In the genomic region with DNA sequence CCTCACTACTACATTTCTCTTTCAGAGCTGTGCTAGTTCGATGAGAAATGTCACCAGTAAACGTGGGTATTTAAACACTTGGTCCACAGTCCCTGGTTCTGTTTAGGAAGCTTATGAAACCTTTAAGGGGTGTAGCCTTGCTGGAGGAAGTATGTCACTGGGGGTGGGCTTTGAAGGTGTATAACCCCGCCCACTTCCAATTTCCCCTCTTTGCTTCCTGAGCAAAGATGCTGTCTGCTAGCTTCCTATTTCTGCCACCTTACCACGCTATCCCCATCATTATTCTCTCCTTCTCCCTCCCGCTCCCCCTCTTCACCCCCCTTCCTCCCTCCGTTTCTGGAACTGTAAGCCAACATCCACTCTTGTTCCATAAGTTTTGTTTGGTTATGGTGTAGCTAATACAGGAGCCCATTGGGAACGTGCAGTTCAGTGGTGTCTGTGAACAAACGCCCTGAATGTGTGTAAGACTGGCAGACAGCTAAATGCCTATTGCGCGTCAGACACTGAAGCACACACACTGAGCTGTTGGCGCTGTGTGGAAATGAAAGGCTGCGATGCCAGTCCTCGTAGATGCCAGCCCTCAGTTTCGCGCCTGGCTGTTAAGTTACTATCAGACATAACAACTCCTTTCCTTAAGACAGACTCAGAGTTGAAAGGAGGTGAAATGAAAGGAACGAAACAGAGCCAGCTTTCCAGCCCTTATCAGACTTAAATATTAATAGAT, we compare ENCODE assay signal across 11 mouse cellular contexts. TPM values are rescaled to one million over a fixed set of nuclear protein-coding genes. Genes with fewer than 3 reads are reported as not detected.
DNase-seq lines count a peak whose midpoint lies in the region; ATAC-seq lines count a peak whose summit lies in the region.
"Had no signal": no experiment of that assay in that cellular context is flagged by ENCODE, and none has a peak within 500 bp of the region (broad histone marks: within the 10 kb centered on the region; RNA-seq: fewer than 3 reads in every experiment).

No protein-coding gene starts in this region.

- H3K4me3 ChIP-seq in heart, embryonic 15.5 days = no peak overlapping the region
- H3K4me3 ChIP-seq: kidney, embryonic 15.5 days; liver, embryonic 13.5 days had no signal

- peaks cover 22% of the 10 kb centered on the region for H3K4me1 ChIP-seq in heart, embryonic 15.5 days (replicated peaks)
- H3K4me1 ChIP-seq: liver, embryonic 13.5 days had no signal

- peak overlapping the region; percentile 32 for H3K27ac ChIP-seq in heart, embryonic 15.5 days
- H3K27ac ChIP-seq: kidney, embryonic 15.5 days; liver, embryonic 13.5 days had no signal

- no peak for ATAC-seq in heart, embryonic 15.5 days (replicated peaks; ENCODE audit: insufficient number of reproducible peaks, insufficient read depth, low FRiP score, low read depth)

- H3K27me3 ChIP-seq in heart, embryonic 15.5 days = no peaks in the 10 kb centered on the region
- H3K27me3 ChIP-seq: kidney, embryonic 15.5 days; liver, embryonic 13.5 days had no signal

- H3K36me3 ChIP-seq in heart, embryonic 15.5 days = no peaks in the 10 kb centered on the region
- H3K36me3 ChIP-seq: kidney, embryonic 15.5 days; liver, embryonic 13.5 days had no signal

- no peak for DNase-seq in heart, postnatal 4 days
- peak; percentile 47 for DNase-seq in 416B (ENCODE audit: low read depth)
- peak; percentile 83 for DNase-seq in brain, adult 2 months (ENCODE audit: low read depth, low spot score)
- DNase-seq in induced T-regulatory cell, adult 2 months (ENCODE audit: low read depth) = peak; percentile 16
- DNase-seq in thymus, postnatal 4 days = no peak
- DNase-seq in adrenal gland, adult 18-20 months (ENCODE audit: low spot score in 2 of 2) = no peak
- DNase-seq in Muller cell, postnatal 12 days (ENCODE audit: inconsistent ontology term) = no peak
- DNase-seq: heart, adult 18-20 months; liver, embryonic 13.5 days had no signal

- H3K4me2 ChIP-seq in heart, embryonic 15.5 days = 0 out of 2 replicates have a peak overlapping the region, but pooled peaks have one; percentile 34
- H3K4me2 ChIP-seq: kidney, embryonic 15.5 days; liver, embryonic 13.5 days had no signal

- no peak overlapping the region for H3K9ac ChIP-seq in heart, embryonic 15.5 days
- H3K9ac ChIP-seq: kidney, embryonic 15.5 days; liver, embryonic 13.5 days had no signal

- WGBS in heart, embryonic 15.5 days = 74% methylated on average over 16 of the region's 16 CpGs

- no peaks in the 10 kb centered on the region for H3K9me3 ChIP-seq in heart, embryonic 15.5 days (replicated peaks)
- H3K9me3 ChIP-seq: kidney, embryonic 15.5 days; liver, embryonic 13.5 days had no signal

RNA-seq across cellular contexts. Expression of gene Fry, which starts 37.8 kb away (rescaled TPM):
- 26.7 and 30.3 TPM in 2 replicates for polyA plus RNA-seq in heart, embryonic 15.5 days (2015; fragmentation: Nextera tagmentation; extraction: Ambion mirVana)
- 100 to 1,000 TPM; 169 to 174 TPM for total RNA-seq in heart, postnatal 4 days (2021)
- total RNA-seq in adrenal gland, adult 18-20 months (2021) = 10 to 100 TPM; 34.4 to 45.1 TPM

Comparison
In these comparisons a context has a peak if more than half of its experiments do, and no peak if none do; other contexts are left out.
1. DNase-seq: peak in 416B (single experiment), brain, adult 2 months (single experiment) and induced T-regulatory cell, adult 2 months (single experiment); none in heart, postnatal 4 days (single experiment), thymus, postnatal 4 days (single experiment), adrenal gland, adult 18-20 months (0 of 2) and Muller cell, postnatal 12 days (single experiment).